Mouse (Mus musculus) neural tube, embryonic 12.5 days (tissue): ENCODE results near the gene Crygc. TPM values are rescaled to one million over a fixed set of nuclear protein-coding genes. Genes with fewer than 3 reads are reported as not detected.
"Not testable (repeated sequence)": the region's sequence is repeated elsewhere in the genome, so short reads cannot be mapped to it uniquely, and the experiment has no call there.

Experiments
- ATAC-seq: fragments of 200-750 bp; cut with Nextera tagmentation; 2 replicates; pipeline ENCODE4 v1.8.0; 2017; ENCODE audit warnings: low read depth, mild to moderate bottlenecking, moderate TSS enrichment, moderate library complexity; ENCODE audit not compliant: low FRiP score
- H3K27ac ChIP-seq: fragments of 300-500 bp; sonication (generic); 2 replicates; pipeline ENCODE4 v1.5.1; 2016
- H3K27me3 ChIP-seq: fragments of 300-500 bp; sonication (generic); replicated peaks from 2 replicates; pipeline ENCODE4 v1.6.1; 2016; ENCODE audit warnings: mild to moderate bottlenecking
- H3K36me3 ChIP-seq: fragments of 300-500 bp; sonication (generic); 2 replicates; pipeline ENCODE4 v1.6.1; 2016; ENCODE audit warnings: mild to moderate bottlenecking
- H3K4me1 ChIP-seq: fragments of 300-500 bp; sonication (generic); 2 replicates; pipeline ENCODE4 v1.6.1; 2016
- H3K4me2 ChIP-seq: fragments of 300-500 bp; sonication (generic); replicated peaks from 2 replicates; pipeline ENCODE4 v1.6.1; 2016; ENCODE audit warnings: mild to moderate bottlenecking
- H3K4me3 ChIP-seq: fragments of 300-500 bp; sonication (generic); 2 replicates; pipeline ENCODE4 v1.5.1; 2016
- H3K9ac ChIP-seq: fragments of 300-500 bp; sonication (generic); 2 replicates; pipeline ENCODE4 v1.6.1; 2016; ENCODE audit warnings: mild to moderate bottlenecking
- H3K9me3 ChIP-seq: fragments of 300-500 bp; sonication (generic); 2 replicates; pipeline ENCODE4 v1.6.1; 2016; ENCODE audit warnings: mild to moderate bottlenecking
- WGBS: fragments of 180-500 bp; shearing (Covaris S2); methylation state at CpG from one replicate; pipeline ENCODE4 v1.1.7; 2016; 5-methylcytosine and 5-hydroxymethylcytosine counted together
- polyA plus RNA-seq: library from polyadenylated mRNA; unstranded; fragments of >200 nt; fragmentation: Nextera tagmentation; extraction: Ambion mirVana; gene quantifications from 2 replicates; pipeline ENCODE4 v1.2.1, GENCODE M21; 2016

The Crygc gene
- polyA plus RNA-seq, 1 experiment from 2014 or later: not detected

- Histone ChIP-seq H3K9ac (no peak overlapping the region), H3K4me3 (no peak overlapping the region), H3K36me3 (no peaks in the 10 kb centered on the region), H3K4me2 (no peak overlapping the region), H3K27me3 (no peaks in the 10 kb centered on the region), H3K9me3 (no peaks in the 10 kb centered on the region), H3K27ac (no peak overlapping the region), H3K4me1 (no peaks in the 10 kb centered on the region)
- ATAC-seq: no peak
- 85% methylated on average over 3 of the region's 3 CpGs for WGBS
Observed at GRCm38 (mm10) chr1:65096953-65097352, 23.5 kb upstream of the Crygc start.

DNA sequence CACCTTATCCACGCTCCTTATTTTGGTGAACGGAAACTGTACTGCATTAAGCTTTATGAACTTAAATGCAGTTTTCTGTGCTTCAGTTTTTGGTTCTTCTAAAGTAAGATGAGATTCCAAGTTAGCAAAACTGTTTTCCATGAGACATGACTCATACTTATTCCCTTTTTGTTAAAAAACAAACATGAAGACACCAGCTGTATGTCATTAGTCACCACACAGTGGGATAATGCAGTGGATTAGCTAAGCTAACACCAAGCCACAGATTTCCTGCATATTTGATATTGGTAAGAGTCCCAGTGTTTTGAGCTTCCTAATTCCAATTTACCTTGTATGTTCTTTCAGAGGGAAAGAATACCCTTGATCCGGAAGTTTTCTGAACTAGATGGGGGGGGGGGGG is 18.1 kb upstream of the Crygc start:
- no peak overlapping the region for H3K27ac ChIP-seq
- H3K4me3 ChIP-seq: no peak overlapping the region
- H3K27me3 ChIP-seq: no peaks in the 10 kb centered on the region
- no peak overlapping the region for H3K4me2 ChIP-seq
- no peaks in the 10 kb centered on the region for H3K4me1 ChIP-seq
- no peaks in the 10 kb centered on the region for H3K36me3 ChIP-seq
- no peak overlapping the region for H3K9ac ChIP-seq
- no peaks in the 10 kb centered on the region for H3K9me3 ChIP-seq
- WGBS: 92% methylated on average over 3 of the region's 3 CpGs
- ATAC-seq: no peak

DNA sequence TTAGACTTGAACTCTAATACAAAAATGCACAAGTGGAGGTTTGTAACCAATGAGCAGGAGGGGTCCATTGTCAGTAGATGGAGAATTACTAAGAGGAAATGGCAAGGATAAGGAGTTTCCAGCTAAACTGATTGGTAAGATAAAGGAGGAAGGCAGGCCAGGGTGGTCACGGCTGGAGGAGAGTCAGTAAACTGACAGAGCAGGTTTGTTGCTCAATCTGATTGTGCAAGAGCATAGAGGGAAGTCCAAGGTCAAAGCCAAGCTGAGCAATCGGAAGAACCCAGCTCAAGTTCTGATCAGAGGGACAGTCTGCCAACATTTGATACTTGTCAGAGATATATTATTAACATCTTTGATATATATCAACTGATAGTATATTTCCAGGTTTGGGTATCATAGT is 16.9 kb upstream of the Crygc start:
- H3K27ac ChIP-seq: no peak overlapping the region
- no peak overlapping the region for H3K4me3 ChIP-seq
- H3K36me3 ChIP-seq: no peaks in the 10 kb centered on the region
- H3K4me1 ChIP-seq: no peaks in the 10 kb centered on the region
- H3K27me3 ChIP-seq: no peaks in the 10 kb centered on the region
- ATAC-seq: no peak
- WGBS: 87% methylated on average over 2 of the region's 2 CpGs
- H3K9me3 ChIP-seq: no peaks in the 10 kb centered on the region
- H3K4me2 ChIP-seq: no peak overlapping the region
- no peak overlapping the region for H3K9ac ChIP-seq

DNA sequence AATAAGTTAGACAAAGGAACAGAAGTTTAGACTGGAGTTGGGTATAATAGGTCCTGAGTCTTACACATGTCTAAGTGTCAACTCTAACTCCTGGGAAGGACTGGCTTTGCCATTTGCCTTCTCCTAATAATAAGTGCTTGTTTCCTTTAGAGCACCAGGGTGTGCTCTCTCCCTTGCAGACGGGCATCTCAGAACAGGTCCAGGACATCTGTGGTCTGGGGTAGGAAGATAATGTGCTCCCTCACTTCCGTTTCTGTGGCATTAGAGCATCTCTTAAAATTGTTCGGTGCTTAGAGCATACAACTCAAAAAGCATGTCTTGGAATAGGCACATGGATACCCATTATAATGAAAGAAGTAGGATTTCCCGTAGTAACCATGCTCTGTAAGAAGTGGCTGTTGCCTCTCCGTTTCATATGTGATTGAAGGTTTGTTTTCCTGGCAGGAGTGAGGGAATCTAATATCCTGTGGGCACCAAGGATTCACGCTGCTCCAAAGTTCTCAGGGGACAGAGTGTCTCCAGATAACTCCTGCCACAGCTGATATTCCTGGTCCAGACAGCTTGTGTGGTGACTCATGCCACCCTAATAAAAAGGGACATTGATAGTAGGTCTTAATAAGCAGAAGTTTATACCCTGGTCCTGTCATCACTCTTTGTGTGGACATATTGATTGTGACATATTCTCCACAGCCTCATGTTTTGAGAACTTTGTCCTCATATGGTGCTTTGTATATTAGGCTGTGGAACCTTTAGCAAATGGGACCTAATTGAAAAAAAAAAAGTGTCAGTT is 15.3 kb upstream of the Crygc start:
- Histone ChIP-seq H3K4me2 (no peak overlapping the region), H3K27me3 (no peaks in the 10 kb centered on the region), H3K36me3 (no peaks in the 10 kb centered on the region), H3K9me3 (no peaks in the 10 kb centered on the region), H3K4me1 (no peaks in the 10 kb centered on the region), H3K27ac (no peak overlapping the region), H3K9ac (no peak overlapping the region), H3K4me3 (no peak overlapping the region)
- ATAC-seq: no peak
- WGBS: 79% methylated on average over 6 of the region's 6 CpGs

- ATAC-seq: no peak
- no peak within 1 kb of the TSS for H3K4me2 ChIP-seq
- 35% methylated on average over 7 of the region's 7 CpGs for WGBS
- H3K4me3 ChIP-seq: no peak within 1 kb of the TSS
- no peaks in the 10 kb centered on the region for H3K4me1 ChIP-seq
- H3K9me3 ChIP-seq: no peaks in the 10 kb centered on the region
- no peak within 1 kb of the TSS for H3K9ac ChIP-seq
- H3K27ac ChIP-seq: no peak within 1 kb of the TSS
- H3K27me3 ChIP-seq: no peaks in the 10 kb centered on the region
- no peaks in the 10 kb centered on the region for H3K36me3 ChIP-seq
Observed at GRCm38 (mm10) chr1:65082188-65082587, 8.7 kb upstream of the Crygc start, which contains the start of gene Crygb. Gene Crygb (minus strand): TSS chr1:65082288.

DNA sequence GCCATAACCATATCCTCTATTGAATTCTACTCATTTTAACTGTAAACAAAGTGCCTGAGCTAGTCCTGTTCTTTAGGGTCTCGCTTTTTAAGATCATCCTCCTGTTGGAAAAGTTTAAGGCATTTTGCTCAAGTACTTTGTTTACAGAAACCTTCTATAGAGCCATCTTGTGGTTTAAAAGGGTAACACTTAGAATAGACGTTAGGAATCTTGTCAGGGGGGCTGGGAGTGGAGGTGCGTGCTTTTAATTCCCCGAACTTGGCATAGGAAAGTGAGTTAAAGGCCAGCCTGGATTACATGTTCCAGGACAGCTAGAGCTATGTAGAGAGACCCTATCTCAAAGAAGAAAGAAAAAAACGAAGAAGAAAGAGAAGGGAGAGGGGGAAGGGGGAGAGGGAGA is 2.1 kb upstream of the Crygc start:
- no peaks in the 10 kb centered on the region for H3K36me3 ChIP-seq
- WGBS: 29% methylated on average over 5 of the region's 5 CpGs
- H3K27ac ChIP-seq: no peak overlapping the region
- H3K4me1 ChIP-seq: no peaks in the 10 kb centered on the region
- no peaks in the 10 kb centered on the region for H3K27me3 ChIP-seq
- no peaks in the 10 kb centered on the region for H3K9me3 ChIP-seq
- no peak overlapping the region for H3K4me2 ChIP-seq
- H3K9ac ChIP-seq: no peak overlapping the region
- no peak overlapping the region for H3K4me3 ChIP-seq
- no peak for ATAC-seq

DNA sequence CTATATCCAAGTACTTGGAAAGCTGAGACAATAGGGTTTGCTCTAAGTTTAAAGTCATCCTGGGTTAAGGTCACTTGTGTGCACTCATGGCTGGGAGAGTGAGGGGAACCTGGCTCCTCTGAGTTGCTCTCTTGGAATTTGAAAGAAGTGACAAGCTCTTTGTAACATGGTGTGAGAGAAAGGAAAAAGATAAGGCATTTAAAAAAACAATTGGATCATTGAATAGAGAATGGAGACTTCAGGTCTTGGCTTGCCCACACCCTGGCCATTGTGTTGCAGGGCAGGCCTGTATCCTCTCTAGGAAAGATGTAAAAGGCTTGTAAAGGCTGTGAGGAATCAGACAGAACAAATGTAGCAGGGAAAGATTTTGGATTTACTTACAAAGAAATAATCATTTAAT is 5.6 kb downstream of the Crygc start:
- Histone ChIP-seq H3K27ac (no peak overlapping the region), H3K36me3 (no peaks in the 10 kb centered on the region), H3K9me3 (no peaks in the 10 kb centered on the region), H3K4me3 (no peak overlapping the region), H3K4me2 (no peak overlapping the region), H3K4me1 (no peaks in the 10 kb centered on the region), H3K27me3 (no peaks in the 10 kb centered on the region), H3K9ac (no peak overlapping the region)
- no peak for ATAC-seq

DNA sequence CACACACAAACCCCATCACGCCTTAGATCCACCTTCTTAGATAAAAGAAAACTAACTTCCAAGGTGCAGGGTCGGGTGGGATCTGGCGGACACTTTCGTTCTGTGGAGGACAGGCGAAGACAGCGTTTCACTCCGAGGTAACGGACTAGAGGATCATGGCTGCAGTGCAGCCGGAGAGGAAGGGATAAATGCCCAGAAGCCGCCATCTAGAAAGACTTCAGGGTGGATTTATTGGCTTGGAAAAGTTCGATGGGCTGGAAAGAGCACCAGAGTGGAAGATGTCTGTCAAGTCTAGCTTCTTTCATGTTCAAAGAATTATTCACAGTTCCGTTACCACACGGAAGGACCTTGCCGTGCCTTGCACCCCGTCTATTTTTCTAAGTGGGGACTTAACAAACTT is 9.3 kb downstream of the Crygc start:
- Histone ChIP-seq H3K36me3 (no peaks in the 10 kb centered on the region), H3K9ac (no peak overlapping the region), H3K4me3 (no peak overlapping the region), H3K4me1 (no peaks in the 10 kb centered on the region), H3K27me3 (no peaks in the 10 kb centered on the region), H3K9me3 (no peaks in the 10 kb centered on the region), H3K27ac (no peak overlapping the region), H3K4me2 (no peak overlapping the region)
- 66% methylated on average over 15 of the region's 15 CpGs for WGBS
- ATAC-seq: no peak

- no peak for ATAC-seq
- Histone ChIP-seq H3K4me2 (no peak within 1 kb of the TSS), H3K27me3 (no peaks in the 10 kb centered on the region), H3K27ac (no peak within 1 kb of the TSS), H3K4me3 (no peak within 1 kb of the TSS), H3K9ac (no peak within 1 kb of the TSS), H3K4me1 (no peaks in the 10 kb centered on the region), H3K9me3 (no peaks in the 10 kb centered on the region), H3K36me3 (no peaks in the 10 kb centered on the region)
- WGBS: 72% methylated on average over 8 of the region's 8 CpGs
Observed at GRCm38 (mm10) chr1:65063352-65063751, 10.1 kb downstream of the Crygc start, which contains the start of gene Crygd. Gene Crygd (minus strand): TSS chr1:65063452.

DNA sequence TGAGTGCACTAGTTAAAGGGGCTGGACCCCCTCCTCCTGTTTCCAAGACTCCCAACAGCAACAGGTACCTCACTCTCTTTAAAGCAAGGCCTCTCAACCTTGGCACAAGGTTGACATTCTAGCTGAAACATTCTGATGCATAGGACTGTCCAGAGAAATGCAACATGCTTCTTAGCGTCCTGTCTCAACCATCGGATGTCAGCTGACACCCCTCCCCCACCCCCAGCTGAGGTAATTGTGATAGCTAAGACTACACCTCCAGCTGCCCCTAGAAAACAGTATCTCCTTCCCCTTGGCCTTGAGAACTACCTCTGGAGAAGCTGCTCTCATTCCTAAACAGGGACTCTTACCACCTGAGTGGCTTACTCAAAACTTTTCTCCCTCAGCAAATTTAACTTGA is 21.3 kb downstream of the Crygc start:
- Histone ChIP-seq H3K27ac (no peak overlapping the region), H3K27me3 (no peaks in the 10 kb centered on the region), H3K9me3 (no peaks in the 10 kb centered on the region), H3K36me3 (no peaks in the 10 kb centered on the region), H3K4me3 (no peak overlapping the region), H3K4me2 (no peak overlapping the region), H3K9ac (no peak overlapping the region), H3K4me1 (no peaks in the 10 kb centered on the region)
- 43% methylated on average over 2 of the region's 2 CpGs for WGBS
- ATAC-seq: no peak

- no peak for ATAC-seq
- Histone ChIP-seq H3K27ac (no peak overlapping the region), H3K9me3 (no peaks in the 10 kb centered on the region), H3K4me1 (no peaks in the 10 kb centered on the region), H3K9ac (no peak overlapping the region), H3K36me3 (no peaks in the 10 kb centered on the region), H3K27me3 (no peaks in the 10 kb centered on the region), H3K4me3 (no peak overlapping the region), H3K4me2 (no peak overlapping the region)
- WGBS: 60% methylated on average over 7 of the region's 7 CpGs
Observed at GRCm38 (mm10) chr1:65051696-65052095, 21.8 kb downstream of the Crygc start.

DNA sequence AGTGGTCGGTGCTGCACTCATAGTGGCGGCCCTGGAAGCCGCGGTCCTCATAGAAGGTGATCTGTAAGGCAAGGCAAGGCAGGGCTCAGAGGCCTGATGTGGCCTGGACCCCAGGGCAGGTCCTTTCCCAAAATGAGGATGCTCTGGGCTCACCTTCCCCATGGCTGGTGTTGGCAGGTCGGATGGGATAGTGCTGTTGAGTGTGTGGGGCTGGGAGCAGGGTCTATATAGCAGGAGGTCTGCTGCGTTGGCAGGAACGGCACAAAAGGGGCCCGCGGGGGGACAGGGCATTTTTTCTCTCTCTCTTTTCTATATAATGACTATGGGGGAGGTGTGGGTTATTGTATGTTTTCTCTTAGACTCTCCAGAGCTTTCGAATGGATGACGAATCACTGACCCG is 22.5 kb downstream of the Crygc start, which contains the start of gene Cryge:
TSS of gene Cryge (minus strand) at position 198 of the 400 bp plus-strand sequence.
- H3K9ac ChIP-seq, H3K9me3 ChIP-seq, H3K4me1 ChIP-seq, H3K27me3 ChIP-seq, H3K27ac ChIP-seq, H3K4me3 ChIP-seq, H3K36me3 ChIP-seq, H3K4me2 ChIP-seq, ATAC-seq: not testable (repeated sequence)
- 56% methylated on average over 12 of the region's 12 CpGs for WGBS

- no peak for ATAC-seq
- H3K27ac ChIP-seq: no peak overlapping the region
Observed at GRCm38 (mm10) chr1:65048781-65049180, 24.7 kb downstream of the Crygc start.

More at GRCm38 (mm10) chr1:65048781-65049180, 24.7 kb downstream of the Crygc start:
- H3K4me1 ChIP-seq: no peaks in the 10 kb centered on the region
- WGBS: 60% methylated on average over 12 of the region's 12 CpGs
- H3K4me2 ChIP-seq: no peak overlapping the region
- H3K9me3 ChIP-seq: no peaks in the 10 kb centered on the region
- H3K27me3 ChIP-seq: no peaks in the 10 kb centered on the region
- H3K36me3 ChIP-seq: no peaks in the 10 kb centered on the region
- H3K9ac ChIP-seq: no peak overlapping the region
- no peak overlapping the region for H3K4me3 ChIP-seq
